Mouse (Mus musculus): ENCODE measurements at regions not wholly inside any gene's neighbourhood (a gene's known extent, or its start where the extent isn't known, plus 50 kb on each side); places are given as distances from the start of the nearest gene placed in this dataset.

DNA sequence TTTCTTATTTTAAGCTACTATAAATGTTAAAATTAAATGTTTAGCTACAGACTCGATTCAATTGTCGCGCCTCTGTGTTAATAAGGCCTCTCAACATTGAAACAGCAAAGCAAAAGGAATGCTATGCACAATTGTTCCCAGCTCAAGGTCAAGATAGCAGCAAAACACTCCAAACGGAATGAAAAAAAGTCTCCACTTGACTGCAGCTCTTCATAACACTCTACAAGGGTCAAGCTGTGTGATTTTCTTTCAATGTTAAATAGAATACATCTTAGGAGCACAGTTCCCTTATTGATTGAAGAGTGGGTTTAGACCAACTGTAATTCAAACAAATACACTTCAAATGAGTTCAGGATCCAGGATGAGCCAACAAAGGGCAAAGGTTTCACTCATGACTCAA lies 63.9 kb upstream of the Gm11146 start:
- TF ChIP-seq MEF2A (IDR thresholded peaks at IDR 0.05; ENCODE audit: extremely low read depth, insufficient replicate concordance, low read depth, low read length, poor library complexity, severe bottlenecking) (no peak), NELFE (IDR thresholded peaks at IDR 0.05; ENCODE audit: low read depth, low read length) (no peak), EP300 (IDR thresholded peaks at IDR 0.05; ENCODE audit: low read depth in 1 of 2, low read length in 2 of 2) (no peak), MYC (IDR thresholded peaks at IDR 0.05; ENCODE audit: low read depth, low read length) (no peak), TBP (IDR thresholded peaks at IDR 0.05; ENCODE audit: low read depth, low read length) (no peak), POLR2A (IDR thresholded peaks at IDR 0.05; ENCODE audit: control insufficient read depth in 1 of 2, insufficient read depth in 1 of 2, low read depth in 1 of 2, low read length in 2 of 2, poor library complexity in 1 of 2) (no peak), CTCF (IDR thresholded peaks at IDR 0.05 in 2 of 3, conservative IDR thresholded peaks at IDR 0.05 in 1 of 3; ENCODE audit: control insufficient read depth in 1 of 3, insufficient read depth in 1 of 3, low read depth in 2 of 3, low read length in 3 of 3, poor library complexity in 1 of 3, severe bottlenecking in 1 of 3) (no peak), ETS1 (IDR thresholded peaks at IDR 0.05; ENCODE audit: low read depth, low read length) (no peak), KAT2A (conservative IDR thresholded peaks at IDR 0.05; ENCODE audit: low read depth, low read length) (no peak), GATA1 (IDR thresholded peaks at IDR 0.05; ENCODE audit: low read depth, low read length) (no peak), MAX (IDR thresholded peaks at IDR 0.05; ENCODE audit: low read length) (no peak), RCOR1 (IDR thresholded peaks at IDR 0.05; ENCODE audit: low read depth, low read length) (no peak), SMC3 (IDR thresholded peaks at IDR 0.05; ENCODE audit: low read depth, low read length) (no peak)
